Mouse (Mus musculus): ENCODE measurements around the gene Carm1. TPM values are rescaled to one million over a fixed set of nuclear protein-coding genes. Genes with fewer than 3 reads are reported as not detected.
"Not testable (repeated sequence)": the region's sequence is repeated elsewhere in the genome, so short reads cannot be mapped to it uniquely, and the experiment has no call there.

The Carm1 gene
- polyA plus RNA-seq, 1 experiment from 2014 or later = 54.3 TPM

- DNase-seq (ENCODE audit: low spot score) = no peak
- Histone ChIP-seq H3K27me3 (ENCODE audit: low read depth, poor library complexity, severe bottlenecking) (no peaks in the 10 kb centered on the region), H3K4me3 (peak overlapping the region; percentile 92), H3K4me1 (peaks cover 37% of the 10 kb centered on the region), H3K36me3 (peaks cover 70% of the 10 kb centered on the region), H3K9me3 (replicated peaks) (no peaks in the 10 kb centered on the region), H3K27ac (replicated peaks) (peak overlapping the region; percentile 86)
- WGBS = 22% methylated on average over 17 of the region's 17 CpGs
These were observed 45.4 kb downstream of the Carm1 start for GRCm38 (mm10) chr9:21591831-21592702.

- peak; percentile 91 for DNase-seq (ENCODE audit: low spot score)
- H3K27ac ChIP-seq (replicated peaks) = peak within 1 kb of the TSS; percentile 86
- H3K4me1 ChIP-seq = peaks cover 37% of the 10 kb centered on the region
- H3K4me3 ChIP-seq = peak within 1 kb of the TSS; percentile 92
- H3K9me3 ChIP-seq (replicated peaks) = no peaks in the 10 kb centered on the region
- under 1% methylated on average over 30 of the region's 30 CpGs for WGBS
- peaks cover 64% of the 10 kb centered on the region for H3K36me3 ChIP-seq
- no peaks in the 10 kb centered on the region for H3K27me3 ChIP-seq (ENCODE audit: low read depth, poor library complexity, severe bottlenecking)
These were observed 46.0 kb downstream of the Carm1 start, which contains the start of the genes Timm29 and Yipf2 for GRCm38 (mm10) chr9:21592703-21593121. Gene Timm29 (plus strand): TSS chr9:21592722. Gene Yipf2 (minus strand): TSS chr9:21592828.

- Histone ChIP-seq H3K4me1 (peaks cover 37% of the 10 kb centered on the region), H3K36me3 (peaks cover 58% of the 10 kb centered on the region), H3K27ac (replicated peaks) (peak overlapping the region; percentile 86), H3K27me3 (ENCODE audit: low read depth, poor library complexity, severe bottlenecking) (no peaks in the 10 kb centered on the region), H3K9me3 (replicated peaks) (no peaks in the 10 kb centered on the region), H3K4me3 (peak overlapping the region; percentile 92)
- WGBS = 3% methylated on average over 69 of the region's 69 CpGs
- peak; percentile 30 for DNase-seq (ENCODE audit: low spot score)
These were observed 46.5 kb downstream of the Carm1 start for GRCm38 (mm10) chr9:21593122-21593721.

- peak overlapping the region; percentile 92; the same call in 1 of the 2 replicates for H3K4me3 ChIP-seq
- H3K27ac ChIP-seq (replicated peaks); H3K9me3 ChIP-seq (replicated peaks); DNase-seq (ENCODE audit: low spot score); H3K27me3 ChIP-seq (ENCODE audit: low read depth, poor library complexity, severe bottlenecking): not testable (repeated sequence)
- H3K4me1 ChIP-seq = peaks cover 37% of the 10 kb centered on the region
- WGBS = 93% methylated on average over 8 of the region's 8 CpGs
- H3K36me3 ChIP-seq = peaks cover 47% of the 10 kb centered on the region
These were observed 47.7 kb downstream of the Carm1 start for GRCm38 (mm10) chr9:21594350-21594749.

GRCm38 (mm10) chr9:21594838-21595237 is 48.1 kb downstream of the Carm1 start:
- 88% methylated on average over 2 of the region's 2 CpGs for WGBS

GRCm38 (mm10) chr9:21598198-21598597 is 51.5 kb downstream of the Carm1 start:
- WGBS = 42% methylated on average over 2 of the region's 2 CpGs

More at GRCm38 (mm10) chr9:21594838-21595237, 48.1 kb downstream of the Carm1 start:
- Histone ChIP-seq H3K27me3 (ENCODE audit: low read depth, poor library complexity, severe bottlenecking) (no peaks in the 10 kb centered on the region), H3K27ac (replicated peaks) (no peak overlapping the region), H3K9me3 (replicated peaks) (no peaks in the 10 kb centered on the region), H3K36me3 (peaks cover 42% of the 10 kb centered on the region), H3K4me1 (peaks cover 37% of the 10 kb centered on the region), H3K4me3 (no peak overlapping the region)
- no peak for DNase-seq (ENCODE audit: low spot score)

GRCm38 (mm10) chr9:21600186-21600585 is 53.5 kb downstream of the Carm1 start:
- H3K4me1 ChIP-seq = 0 out of 2 replicates have a peak, but pooled peaks cover 2% of the 10 kb centered on the region
- no peaks in the 10 kb centered on the region for H3K27me3 ChIP-seq (ENCODE audit: low read depth, poor library complexity, severe bottlenecking)
- H3K36me3 ChIP-seq = peaks cover 18% of the 10 kb centered on the region
- 80% methylated on average over 3 of the region's 3 CpGs for WGBS
- H3K27ac ChIP-seq (replicated peaks) = no peak overlapping the region
- H3K9me3 ChIP-seq (replicated peaks) = no peaks in the 10 kb centered on the region
- DNase-seq (ENCODE audit: low spot score) = no peak
- H3K4me3 ChIP-seq = no peak overlapping the region

More at GRCm38 (mm10) chr9:21598198-21598597, 51.5 kb downstream of the Carm1 start:
- H3K9me3 ChIP-seq (replicated peaks) = no peaks in the 10 kb centered on the region
- peaks cover 30% of the 10 kb centered on the region for H3K36me3 ChIP-seq
- H3K4me1 ChIP-seq = peaks cover 22% of the 10 kb centered on the region
- no peak for DNase-seq (ENCODE audit: low spot score)
- no peak overlapping the region for H3K27ac ChIP-seq (replicated peaks)
- H3K4me3 ChIP-seq = no peak overlapping the region
- H3K27me3 ChIP-seq (ENCODE audit: low read depth, poor library complexity, severe bottlenecking) = no peaks in the 10 kb centered on the region

- H3K27me3 ChIP-seq (ENCODE audit: low read depth, poor library complexity, severe bottlenecking) = no peaks in the 10 kb centered on the region
- no peak overlapping the region for H3K27ac ChIP-seq (replicated peaks)
- no peak for DNase-seq (ENCODE audit: low spot score)
- H3K36me3 ChIP-seq = peaks cover 9% of the 10 kb centered on the region
- H3K4me3 ChIP-seq = no peak overlapping the region
- 80% methylated on average over 2 of the region's 2 CpGs for WGBS
- H3K9me3 ChIP-seq (replicated peaks) = no peaks in the 10 kb centered on the region
- no peaks in the 10 kb centered on the region for H3K4me1 ChIP-seq
These were observed 54.4 kb downstream of the Carm1 start for GRCm38 (mm10) chr9:21601073-21601472.

- DNase-seq (ENCODE audit: low spot score) = peak; percentile 69
- 53% methylated on average over 10 of the region's 10 CpGs for WGBS
- Histone ChIP-seq H3K27me3 (ENCODE audit: low read depth, poor library complexity, severe bottlenecking) (no peaks in the 10 kb centered on the region), H3K4me3 (0 out of 2 replicates have a peak overlapping the region, but pooled peaks have one; percentile 9), H3K36me3 (0 out of 2 replicates have a peak, but pooled peaks cover 2% of the 10 kb centered on the region), H3K4me1 (no peaks in the 10 kb centered on the region), H3K27ac (replicated peaks) (no peak overlapping the region), H3K9me3 (replicated peaks) (no peaks in the 10 kb centered on the region)
These were observed 55.2 kb downstream of the Carm1 start for GRCm38 (mm10) chr9:21601722-21602399.

- no peak overlapping the region for H3K27ac ChIP-seq (replicated peaks)
- WGBS = 74% methylated on average over 5 of the region's 5 CpGs
- no peaks in the 10 kb centered on the region for H3K27me3 ChIP-seq (ENCODE audit: low read depth, poor library complexity, severe bottlenecking)
- H3K4me3 ChIP-seq = no peak overlapping the region
- no peaks in the 10 kb centered on the region for H3K9me3 ChIP-seq (replicated peaks)
- no peak for DNase-seq (ENCODE audit: low spot score)
- H3K36me3 ChIP-seq = no peaks in the 10 kb centered on the region
- H3K4me1 ChIP-seq = no peaks in the 10 kb centered on the region
These were observed 57.4 kb downstream of the Carm1 start for GRCm38 (mm10) chr9:21604119-21604518.

GRCm38 (mm10) chr9:21605865-21606264 is 59.2 kb downstream of the Carm1 start:
- H3K36me3 ChIP-seq = no peaks in the 10 kb centered on the region
- H3K4me1 ChIP-seq = no peaks in the 10 kb centered on the region
- WGBS = 71% methylated on average over 5 of the region's 5 CpGs
- no peaks in the 10 kb centered on the region for H3K27me3 ChIP-seq (ENCODE audit: low read depth, poor library complexity, severe bottlenecking)
- H3K27ac ChIP-seq (replicated peaks) = no peak overlapping the region
- no peaks in the 10 kb centered on the region for H3K9me3 ChIP-seq (replicated peaks)
- DNase-seq (ENCODE audit: low spot score) = no peak
- H3K4me3 ChIP-seq = no peak overlapping the region

GRCm38 (mm10) chr9:21606648-21607047 is 60.0 kb downstream of the Carm1 start:
- no peak for DNase-seq (ENCODE audit: low spot score)
- Histone ChIP-seq H3K9me3 (replicated peaks) (no peaks in the 10 kb centered on the region), H3K4me3 (no peak overlapping the region), H3K4me1 (no peaks in the 10 kb centered on the region), H3K27ac (replicated peaks) (no peak overlapping the region), H3K27me3 (ENCODE audit: low read depth, poor library complexity, severe bottlenecking) (no peaks in the 10 kb centered on the region), H3K36me3 (no peaks in the 10 kb centered on the region)
- WGBS = 100% methylated on average over 1 of the region's 1 CpGs
